Mouse (Mus musculus) lung, embryonic 16.5 days (tissue): ENCODE data around the gene Trp53inp2. TPM values are rescaled to one million over a fixed set of nuclear protein-coding genes. Genes with fewer than 3 reads are reported as not detected.

ENCODE experiments used
- ATAC-seq: fragments of 200-750 bp; cut with Nextera tagmentation; 2 replicates; pipeline ENCODE4 v1.8.0; 2017; ENCODE audit warnings: low read depth, mild to moderate bottlenecking, moderate library complexity
- H3K27ac ChIP-seq: fragments of 300-500 bp; sonication (generic); 2 replicates; pipeline ENCODE4 v1.5.1; 2014; ENCODE audit warnings: mild to moderate bottlenecking, control low read depth, low read length
- H3K27me3 ChIP-seq: fragments of 300-500 bp; sonication (generic); 2 replicates; pipeline ENCODE4 v1.6.1; 2014; ENCODE audit warnings: low read depth, low read length, mixed read lengths; ENCODE audit not compliant: control insufficient read depth, insufficient read depth
- H3K36me3 ChIP-seq: fragments of 300-500 bp; sonication (generic); 2 replicates; pipeline ENCODE4 v1.6.1; 2014; ENCODE audit warnings: low read length; ENCODE audit not compliant: control insufficient read depth, insufficient read depth
- H3K4me1 ChIP-seq: fragments of 300-500 bp; sonication (generic); replicated peaks from 2 replicates; pipeline ENCODE4 v1.6.1; 2014; ENCODE audit warnings: low read length, mixed read lengths; ENCODE audit not compliant: control insufficient read depth, insufficient read depth
- H3K4me2 ChIP-seq: fragments of 300-500 bp; sonication (generic); 2 replicates; pipeline ENCODE4 v1.6.1; 2014; ENCODE audit warnings: low read depth, low read length, control low read depth
- H3K4me3 ChIP-seq: fragments of 300-500 bp; sonication (generic); 2 replicates; pipeline ENCODE4 v1.5.1; 2014; ENCODE audit warnings: mild to moderate bottlenecking, low read length, control low read depth
- H3K9ac ChIP-seq: fragments of 300-500 bp; sonication (generic); 2 replicates; pipeline ENCODE4 v1.6.1; 2014; ENCODE audit warnings: low read length, control low read depth
- H3K9me3 ChIP-seq: fragments of 300-500 bp; sonication (generic); 2 replicates; pipeline ENCODE4 v1.6.1; 2016; ENCODE audit warnings: low read length; ENCODE audit not compliant: control insufficient read depth
- WGBS: fragments of 180-500 bp; shearing (Covaris S2); extraction: QIAGEN DNeasy Blood & Tissue Kit; methylation state at CpG from one replicate; pipeline ENCODE4 v1.1.7; 2014; 5-methylcytosine and 5-hydroxymethylcytosine counted together
- polyA plus RNA-seq: library from polyadenylated mRNA; unstranded; fragments of >200 nt; fragmentation: Nextera tagmentation; extraction: Ambion mirVana; gene quantifications from 2 replicates; pipeline ENCODE4 v1.2.1, GENCODE M21; 2015

Trp53inp2 gene
- polyA plus RNA-seq, 1 experiment from 2014 or later = 22.8 TPM

- H3K36me3 ChIP-seq = no peaks in the 10 kb centered on the region
- H3K4me2 ChIP-seq = peak overlapping the region; percentile 72
- 21% methylated on average over 14 of the region's 14 CpGs for WGBS
- peaks cover 10% of the 10 kb centered on the region for H3K4me1 ChIP-seq
- no peaks in the 10 kb centered on the region for H3K27me3 ChIP-seq
- peak; percentile 77 for ATAC-seq
- H3K4me3 ChIP-seq = peak overlapping the region; percentile 69
- peak overlapping the region; percentile 67 for H3K9ac ChIP-seq
- peak overlapping the region; percentile 58 for H3K27ac ChIP-seq
- H3K9me3 ChIP-seq = no peaks in the 10 kb centered on the region
These were observed 23.0 kb upstream of the Trp53inp2 start for GRCm38 (mm10) chr2:155357686-155358399.

DNA sequence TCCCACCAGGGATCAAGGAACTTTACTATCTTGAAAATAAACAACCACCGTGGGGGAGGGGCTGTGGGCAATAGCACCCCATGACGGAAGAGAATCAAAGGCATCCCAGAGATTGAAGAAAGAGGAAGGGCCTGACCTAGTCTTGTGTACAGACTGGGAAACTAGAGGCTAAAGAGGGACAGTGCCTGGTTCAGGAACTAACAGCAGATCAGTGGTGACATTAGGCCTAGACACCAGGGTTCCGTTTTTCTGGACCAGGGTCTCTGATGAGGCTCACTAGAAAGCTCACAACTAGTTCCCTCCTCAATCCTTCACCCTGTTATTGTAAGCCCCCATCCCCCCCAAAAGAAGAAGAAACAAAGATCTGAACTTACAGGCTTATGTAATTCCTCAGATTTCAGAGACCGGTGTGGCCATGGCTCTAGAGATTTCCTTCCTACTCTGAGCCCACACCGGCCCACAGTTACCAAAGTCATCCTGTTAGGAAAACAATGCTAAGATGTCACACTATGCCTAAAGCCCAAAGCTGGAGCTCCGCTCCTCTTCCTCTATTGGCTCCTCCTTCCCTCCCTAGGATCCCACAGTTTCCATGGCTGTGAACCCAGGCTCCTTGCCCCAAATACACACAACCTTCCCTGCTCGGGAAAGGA lies 13.1 kb upstream of the Trp53inp2 start:
- no peak overlapping the region for H3K27ac ChIP-seq
- no peaks in the 10 kb centered on the region for H3K9me3 ChIP-seq
- H3K27me3 ChIP-seq = no peaks in the 10 kb centered on the region
- WGBS = 68% methylated on average over 7 of the region's 7 CpGs
- H3K9ac ChIP-seq = no peak overlapping the region
- H3K4me1 ChIP-seq = peaks cover 11% of the 10 kb centered on the region
- no peak overlapping the region for H3K4me2 ChIP-seq
- no peak overlapping the region for H3K4me3 ChIP-seq
- no peak for ATAC-seq
- H3K36me3 ChIP-seq = no peaks in the 10 kb centered on the region

DNA sequence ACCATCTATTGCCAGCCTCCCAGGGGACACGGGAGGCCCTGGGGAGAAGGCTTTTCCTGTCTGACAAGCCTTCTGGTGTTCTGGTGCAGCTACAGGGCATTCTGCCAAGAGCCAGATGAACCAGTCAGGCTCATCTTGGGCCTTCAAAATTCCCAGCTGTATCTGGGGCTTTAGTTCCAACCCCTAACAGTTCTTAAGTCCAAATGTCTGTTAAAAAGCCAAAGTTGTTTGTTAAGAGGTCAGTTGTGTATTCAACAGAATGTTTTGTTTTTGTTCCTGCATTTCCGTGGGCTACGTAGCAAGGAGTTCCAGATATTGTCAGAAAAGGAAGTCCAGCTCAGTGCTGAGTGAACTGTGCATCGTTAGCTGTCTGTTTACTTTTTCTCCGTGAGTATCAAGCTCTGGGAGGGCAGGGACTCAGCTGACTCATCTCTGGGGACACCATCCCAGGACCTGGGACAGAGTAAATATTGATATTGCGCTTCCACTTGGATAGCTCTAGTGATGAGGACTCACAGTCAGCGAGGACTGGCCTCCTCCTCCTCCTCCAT lies 11.5 kb upstream of the Trp53inp2 start:
- Histone ChIP-seq H3K4me3 (no peak overlapping the region), H3K4me1 (peaks cover 11% of the 10 kb centered on the region), H3K27ac (peak overlapping the region; percentile 84), H3K27me3 (no peaks in the 10 kb centered on the region), H3K9me3 (no peaks in the 10 kb centered on the region), H3K4me2 (no peak overlapping the region), H3K9ac (no peak overlapping the region), H3K36me3 (no peaks in the 10 kb centered on the region)
- WGBS = 15% methylated on average over 7 of the region's 7 CpGs
- ATAC-seq = peak; percentile 93

- no peak overlapping the region for H3K9ac ChIP-seq
- H3K4me1 ChIP-seq = peaks cover 11% of the 10 kb centered on the region
- no peak for ATAC-seq
- H3K4me2 ChIP-seq = no peak overlapping the region
- H3K9me3 ChIP-seq = no peaks in the 10 kb centered on the region
- H3K4me3 ChIP-seq = no peak overlapping the region
- no peak overlapping the region for H3K27ac ChIP-seq
- 45% methylated on average over 4 of the region's 4 CpGs for WGBS
- H3K27me3 ChIP-seq = no peaks in the 10 kb centered on the region
- no peaks in the 10 kb centered on the region for H3K36me3 ChIP-seq
These were observed 8.4 kb upstream of the Trp53inp2 start for GRCm38 (mm10) chr2:155372451-155372850.

- no peak for ATAC-seq
- H3K27me3 ChIP-seq = no peaks in the 10 kb centered on the region
- peaks cover 11% of the 10 kb centered on the region for H3K4me1 ChIP-seq
- H3K27ac ChIP-seq = no peak overlapping the region
- H3K9me3 ChIP-seq = no peaks in the 10 kb centered on the region
- no peak overlapping the region for H3K9ac ChIP-seq
- no peak overlapping the region for H3K4me2 ChIP-seq
- H3K4me3 ChIP-seq = no peak overlapping the region
- 68% methylated on average over 1 of the region's 1 CpGs for WGBS
- H3K36me3 ChIP-seq = no peaks in the 10 kb centered on the region
These were observed 7.6 kb upstream of the Trp53inp2 start for GRCm38 (mm10) chr2:155373302-155373701.

- no peak overlapping the region for H3K4me3 ChIP-seq
- WGBS = 67% methylated on average over 1 of the region's 1 CpGs
- no peak overlapping the region for H3K9ac ChIP-seq
- no peaks in the 10 kb centered on the region for H3K36me3 ChIP-seq
- no peaks in the 10 kb centered on the region for H3K27me3 ChIP-seq
- H3K9me3 ChIP-seq = no peaks in the 10 kb centered on the region
- ATAC-seq = no peak
- no peak overlapping the region for H3K4me2 ChIP-seq
- peaks cover 11% of the 10 kb centered on the region for H3K4me1 ChIP-seq
- no peak overlapping the region for H3K27ac ChIP-seq
These were observed 7.0 kb upstream of the Trp53inp2 start for GRCm38 (mm10) chr2:155373886-155374285.

- peaks cover 6% of the 10 kb centered on the region for H3K4me1 ChIP-seq
- H3K36me3 ChIP-seq = no peaks in the 10 kb centered on the region
- no peaks in the 10 kb centered on the region for H3K27me3 ChIP-seq
- no peaks in the 10 kb centered on the region for H3K9me3 ChIP-seq
- no peak for ATAC-seq
- H3K9ac ChIP-seq = no peak overlapping the region
- H3K27ac ChIP-seq = no peak overlapping the region
- H3K4me2 ChIP-seq = no peak overlapping the region
- no peak overlapping the region for H3K4me3 ChIP-seq
These were observed 6.3 kb upstream of the Trp53inp2 start for GRCm38 (mm10) chr2:155374521-155374920.

GRCm38 (mm10) chr2:155376191-155376590 lies 4.7 kb upstream of the Trp53inp2 start:
- 74% methylated on average over 10 of the region's 10 CpGs for WGBS
- Histone ChIP-seq H3K4me3 (no peak overlapping the region), H3K4me2 (no peak overlapping the region), H3K27ac (no peak overlapping the region), H3K36me3 (no peaks in the 10 kb centered on the region), H3K9ac (no peak overlapping the region), H3K9me3 (no peaks in the 10 kb centered on the region), H3K27me3 (peaks cover 4% of the 10 kb centered on the region; the same call in 1 of the 2 replicates), H3K4me1 (peaks cover 4% of the 10 kb centered on the region)
- ATAC-seq = no peak

DNA sequence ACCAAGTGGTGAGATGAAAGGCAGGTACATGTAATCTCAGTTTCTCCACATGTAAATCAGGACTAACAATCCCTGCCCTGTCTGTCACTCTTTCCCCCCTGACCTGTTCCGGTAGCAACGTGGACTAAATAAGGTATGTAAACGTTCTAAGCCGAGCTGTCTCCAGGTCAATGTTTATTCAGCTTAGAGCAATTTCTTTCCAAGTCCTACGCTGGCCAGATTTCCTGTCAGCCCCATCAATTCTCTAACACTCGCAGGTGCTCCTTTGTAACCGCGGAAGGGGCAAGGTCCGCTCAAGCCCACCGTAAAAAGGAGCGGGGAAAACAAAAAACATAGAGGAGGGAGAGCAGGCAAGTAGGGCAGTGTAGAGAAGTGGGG lies 190 bp downstream of the Trp53inp2 start:
- Histone ChIP-seq H3K27ac (peak overlapping the region; percentile 13; the same call in 1 of the 2 replicates), H3K27me3 (peaks cover 4% of the 10 kb centered on the region; the same call in 1 of the 2 replicates), H3K4me1 (peaks cover 15% of the 10 kb centered on the region), H3K9ac (peak overlapping the region; percentile 94), H3K4me3 (peak overlapping the region; percentile 98), H3K36me3 (no peaks in the 10 kb centered on the region), H3K4me2 (peak overlapping the region; percentile 95), H3K9me3 (no peaks in the 10 kb centered on the region)
- no peak for ATAC-seq
- 2% methylated on average over 11 of the region's 11 CpGs for WGBS
